Mouse (Mus musculus) thymus, postnatal 4 days (tissue): ENCODE measurements around the gene Magee1.
"Not testable (repeated sequence)": the region's sequence is repeated elsewhere in the genome, so short reads cannot be mapped to it uniquely, and the experiment has no call there.

Experiments used
- DNase-seq: peaks from one replicate; pipeline ENCODE4 v3.0.0; 2021

Magee1 gene

GRCm38 (mm10) chrX:105120275-105121226 lies at the start of gene Magee1:
TSS of gene Magee1 (plus strand) at chrX:105120378.
- peak; percentile 81 for DNase-seq

GRCm38 (mm10) chrX:105079151-105079550 lies 41.0 kb upstream of the Magee1 start:
- no peak for DNase-seq

- DNase-seq: peak; percentile 92
Measured at GRCm38 (mm10) chrX:105079615-105080092, 40.5 kb upstream of the Magee1 start, which contains the start of gene Pbdc1. TSS of gene Pbdc1 (plus strand) at chrX:105079756.

- DNase-seq: no peak
Measured at GRCm38 (mm10) chrX:105080096-105080495, 40.1 kb upstream of the Magee1 start.

GRCm38 (mm10) chrX:105083013-105083412 lies 37.2 kb upstream of the Magee1 start:
- DNase-seq: not testable (repeated sequence)

GRCm38 (mm10) chrX:105104175-105104574 lies 16.0 kb upstream of the Magee1 start:
- DNase-seq: peak; percentile 9

- no peak for DNase-seq
Measured at GRCm38 (mm10) chrX:105114994-105115393, 5.2 kb upstream of the Magee1 start.

- peak; percentile 89 for DNase-seq
Measured at GRCm38 (mm10) chrX:105121227-105121865, 1.2 kb downstream of the Magee1 start.

GRCm38 (mm10) chrX:105124903-105125302 lies 4.7 kb downstream of the Magee1 start:
- DNase-seq: no peak

- DNase-seq: no peak
Measured at GRCm38 (mm10) chrX:105151872-105152461, 31.8 kb downstream of the Magee1 start.

- DNase-seq: not testable (repeated sequence)
Measured at GRCm38 (mm10) chrX:105165007-105165406, 44.8 kb downstream of the Magee1 start.

GRCm38 (mm10) chrX:105167217-105167616 lies 47.0 kb downstream of the Magee1 start:
- no peak for DNase-seq
